Mouse (Mus musculus): ENCODE data around the gene Eif4e3.

Eif4e3 gene

GRCm38 (mm10) chr6:99624542-99624941 is 42.0 kb downstream of the Eif4e3 start:
- DNase-seq (ENCODE audit: low read depth) = no peak

GRCm38 (mm10) chr6:99623641-99624040 is 42.9 kb downstream of the Eif4e3 start:
- DNase-seq (ENCODE audit: low read depth) = no peak

- DNase-seq (ENCODE audit: low read depth) = no peak
Observed at GRCm38 (mm10) chr6:99621167-99621566, 45.4 kb downstream of the Eif4e3 start.

- DNase-seq (ENCODE audit: low read depth) = no peak
Observed at GRCm38 (mm10) chr6:99620471-99620870, 46.1 kb downstream of the Eif4e3 start.

GRCm38 (mm10) chr6:99619964-99620363 is 46.6 kb downstream of the Eif4e3 start:
- no peak for DNase-seq (ENCODE audit: low read depth)

GRCm38 (mm10) chr6:99619466-99619865 is 47.1 kb downstream of the Eif4e3 start:
- DNase-seq (ENCODE audit: low read depth) = no peak

- no peak for DNase-seq (ENCODE audit: low read depth)
Observed at GRCm38 (mm10) chr6:99617867-99618266, 48.7 kb downstream of the Eif4e3 start.

- no peak for DNase-seq (ENCODE audit: low read depth)
Observed at GRCm38 (mm10) chr6:99617415-99617814, 49.2 kb downstream of the Eif4e3 start.

- DNase-seq (ENCODE audit: low read depth) = no peak
Observed at GRCm38 (mm10) chr6:99615272-99615751, 51.3 kb downstream of the Eif4e3 start.

GRCm38 (mm10) chr6:99614566-99615271 is 51.9 kb downstream of the Eif4e3 start:
- DNase-seq (ENCODE audit: low read depth) = no peak

GRCm38 (mm10) chr6:99611866-99612265 is 54.7 kb downstream of the Eif4e3 start:
- DNase-seq (ENCODE audit: low read depth) = no peak

GRCm38 (mm10) chr6:99610454-99611427 is 55.8 kb downstream of the Eif4e3 start:
- no peak for DNase-seq (ENCODE audit: low read depth)

- DNase-seq (ENCODE audit: low read depth) = no peak
Observed at GRCm38 (mm10) chr6:99606079-99606478, 60.5 kb downstream of the Eif4e3 start.

- DNase-seq (ENCODE audit: low read depth) = peak; percentile 52
Observed at GRCm38 (mm10) chr6:99604758-99605157, 61.8 kb downstream of the Eif4e3 start.

- DNase-seq (ENCODE audit: low read depth) = no peak
Observed at GRCm38 (mm10) chr6:99602434-99602833, 64.1 kb downstream of the Eif4e3 start.

GRCm38 (mm10) chr6:99600886-99601285 is 65.7 kb downstream of the Eif4e3 start:
- DNase-seq (ENCODE audit: low read depth) = no peak

- peak; percentile 34 for DNase-seq (ENCODE audit: low read depth)
Observed at GRCm38 (mm10) chr6:99600168-99600793, 66.3 kb downstream of the Eif4e3 start.

GRCm38 (mm10) chr6:99599651-99600050 is 66.9 kb downstream of the Eif4e3 start:
- no peak for DNase-seq (ENCODE audit: low read depth)

GRCm38 (mm10) chr6:99599229-99599628 is 67.3 kb downstream of the Eif4e3 start:
- DNase-seq (ENCODE audit: low read depth) = no peak

GRCm38 (mm10) chr6:99577040-99577439 is 89.5 kb downstream of the Eif4e3 start:
- no peak for DNase-seq (ENCODE audit: low read depth)

GRCm38 (mm10) chr6:99575633-99576032 is 90.9 kb downstream of the Eif4e3 start:
- DNase-seq (ENCODE audit: low read depth) = no peak

Measured in fibroblast of lung, adult 2 months (primary cell).